Mouse (Mus musculus): Measurements from ENCODE around the gene Leng9. TPM values are rescaled to one million over a fixed set of nuclear protein-coding genes. Genes with fewer than 3 reads are reported as not detected.
"Not testable (repeated sequence)": the region's sequence is repeated elsewhere in the genome, so short reads cannot be mapped to it uniquely, and the experiment has no call there.

The Leng9 gene
- total RNA-seq (2021), result 1 to 10 TPM; 2.1 to 2.3 TPM
- long read RNA-seq, experiment 1, transcript Leng9-201 (1 exons, 2,460 nt), result major isoform, 6 of 6 reads
- long read RNA-seq, experiment 1, partial matches to known transcripts, result 0 of 6 reads
- long read RNA-seq, experiment 1, other reads (novel, unspliced or antisense), result 0 of 6 reads
- long read RNA-seq, experiment 2, partial matches to known transcripts, result 0 of 1 reads
- long read RNA-seq, experiment 2, other reads (novel, unspliced or antisense), result 0 of 1 reads

- no peak for DNase-seq
- intact Hi-C loops (cut with DNase I; ENCODE audit: low total_unique reads), result no loop called here
Measured at GRCm38 (mm10) chr7:4150059-4150541, at the start of gene Leng9. TSS of gene Leng9 (minus strand) at chr7:4150374.

- intact Hi-C loops (cut with DNase I; ENCODE audit: low total_unique reads), result no loop called here
- peak; percentile 21 for DNase-seq
Measured at GRCm38 (mm10) chr7:4178438-4178837, 28.3 kb upstream of the Leng9 start.

DNA sequence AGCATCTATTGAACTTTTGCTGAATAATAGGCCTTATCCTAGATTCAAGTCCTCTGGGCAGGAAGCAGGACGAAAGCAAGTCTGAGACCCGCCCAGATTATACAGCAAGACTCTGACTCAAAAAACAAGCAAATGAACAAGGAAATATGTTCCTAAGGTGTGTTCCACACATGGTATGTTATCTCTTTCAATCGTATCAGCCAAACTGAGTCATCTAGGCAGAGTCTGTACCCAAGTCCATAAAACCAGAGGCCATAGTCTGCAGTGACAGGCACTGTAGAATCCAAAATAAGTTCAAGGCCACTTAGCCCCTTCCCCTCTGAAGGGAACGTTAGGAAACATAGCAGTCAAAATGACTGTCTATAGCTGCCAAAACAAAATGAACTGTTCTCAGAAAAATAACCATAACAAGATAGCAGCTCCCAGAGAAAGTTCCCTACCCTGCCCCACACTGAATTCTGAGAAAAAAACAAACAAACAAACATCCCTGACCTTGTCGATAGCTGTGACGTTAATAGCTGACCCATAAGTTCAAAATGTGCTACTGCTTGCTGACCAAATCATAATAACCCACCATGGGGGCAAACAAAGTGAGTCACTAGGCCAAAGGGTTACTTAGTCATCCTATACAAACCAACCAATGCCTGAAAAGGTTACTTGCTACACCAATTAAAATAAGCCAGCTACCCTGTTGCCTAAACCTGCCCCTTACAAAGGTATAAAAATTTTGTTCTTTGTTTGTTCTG is 20.2 kb upstream of the Leng9 start:
- no peak for DNase-seq
- intact Hi-C loops (cut with DNase I; ENCODE audit: low total_unique reads), result no loop called here

DNA sequence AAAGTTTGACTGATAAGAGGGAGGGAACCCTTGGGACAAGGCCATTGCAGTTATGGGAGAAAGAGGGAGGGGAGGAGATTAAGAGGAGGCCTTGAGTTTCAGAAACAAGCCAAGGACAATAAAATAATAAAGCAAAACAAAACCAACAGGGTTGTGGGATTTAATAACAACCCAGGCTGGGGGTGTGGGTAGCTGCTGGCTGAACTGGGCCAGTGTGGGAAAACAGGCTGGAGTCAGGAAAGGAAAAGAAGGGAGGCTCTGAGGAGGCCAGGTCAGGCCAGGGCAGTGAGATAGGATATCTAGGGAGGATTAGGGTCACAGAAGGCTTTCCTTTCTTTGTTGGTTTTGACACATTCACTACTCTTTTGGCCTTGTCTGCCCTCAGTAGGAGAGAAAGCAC is 16.9 kb upstream of the Leng9 start:
- intact Hi-C loops (cut with DNase I; ENCODE audit: low total_unique reads), result no loop called here
- no peak for DNase-seq

DNA sequence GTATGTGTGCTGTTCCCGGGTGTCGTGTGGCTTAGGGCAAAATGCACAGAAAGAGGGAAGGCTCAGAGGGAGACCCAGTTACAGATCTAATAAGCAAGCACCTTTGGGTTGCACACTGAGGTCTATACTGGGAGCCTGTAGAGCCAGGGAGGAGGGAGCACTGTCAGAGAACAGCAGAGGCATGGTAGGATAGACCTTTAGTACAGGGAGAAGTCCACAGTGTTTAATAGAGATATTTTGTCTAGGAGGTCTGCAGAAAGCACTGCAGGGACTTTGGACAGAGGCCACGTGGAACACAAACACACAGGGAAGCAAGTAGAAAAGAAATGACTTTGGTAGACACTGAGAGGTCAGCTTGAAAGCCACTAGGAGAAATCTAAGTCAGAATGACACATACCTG is 15.1 kb upstream of the Leng9 start:
- DNase-seq, result no peak
- intact Hi-C loops (cut with DNase I; ENCODE audit: low total_unique reads), result no loop called here

GRCm38 (mm10) chr7:4164090-4164910 is 14.1 kb upstream of the Leng9 start, which contains the start of gene Cdc42ep5:
TSS of gene Cdc42ep5 (minus strand) at chr7:4164860.
- peak; percentile 77 for DNase-seq
- intact Hi-C loops (cut with DNase I; ENCODE audit: low total_unique reads), result no loop called here

DNA sequence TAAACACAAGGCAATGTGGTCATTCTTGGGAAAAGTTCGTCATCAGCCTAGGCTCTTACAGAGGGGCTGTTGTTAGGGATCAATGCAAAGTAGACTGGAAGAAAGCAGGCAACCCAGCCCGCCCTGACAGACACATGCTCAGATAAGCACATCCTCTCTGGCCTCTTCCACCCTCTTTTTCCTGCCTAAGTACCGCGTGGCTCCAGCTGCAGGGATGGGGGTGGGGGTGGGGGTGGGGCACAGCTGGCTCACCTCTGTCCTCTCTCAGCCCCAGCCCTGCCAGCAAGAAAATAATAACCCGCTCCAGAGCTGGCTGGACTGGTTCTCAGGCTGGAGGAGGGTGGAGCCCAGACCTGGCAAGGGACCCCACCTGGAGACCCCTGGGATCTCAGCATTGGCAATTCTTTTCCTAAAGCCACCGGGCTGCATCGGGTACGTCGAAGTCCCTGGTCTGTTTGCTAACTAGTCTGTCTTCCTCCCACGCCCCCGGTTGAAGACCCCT is 13.4 kb upstream of the Leng9 start:
- intact Hi-C loops (cut with DNase I; ENCODE audit: low total_unique reads), result no loop called here
- no peak for DNase-seq

DNA sequence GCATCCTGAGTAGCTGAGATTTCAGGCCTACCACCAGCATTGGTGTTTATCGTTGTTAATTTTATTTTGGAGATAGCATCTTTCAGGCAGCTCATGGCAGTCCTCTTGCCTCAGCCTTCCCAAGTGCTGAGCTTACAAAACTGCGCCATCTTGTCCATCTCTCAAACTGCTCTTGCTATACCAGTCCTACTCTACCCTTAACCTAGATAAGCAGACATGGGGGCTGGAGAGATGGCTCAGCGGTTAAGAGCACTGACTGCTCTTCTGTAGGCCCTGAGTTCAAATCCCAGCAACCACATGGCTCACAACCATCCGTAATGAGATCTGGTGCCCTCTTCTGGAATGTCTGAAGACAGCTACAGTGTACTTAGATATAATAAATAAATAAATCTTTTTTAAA is 11.4 kb upstream of the Leng9 start:
- DNase-seq; intact Hi-C loops (cut with DNase I; ENCODE audit: low total_unique reads): not testable (repeated sequence)

DNA sequence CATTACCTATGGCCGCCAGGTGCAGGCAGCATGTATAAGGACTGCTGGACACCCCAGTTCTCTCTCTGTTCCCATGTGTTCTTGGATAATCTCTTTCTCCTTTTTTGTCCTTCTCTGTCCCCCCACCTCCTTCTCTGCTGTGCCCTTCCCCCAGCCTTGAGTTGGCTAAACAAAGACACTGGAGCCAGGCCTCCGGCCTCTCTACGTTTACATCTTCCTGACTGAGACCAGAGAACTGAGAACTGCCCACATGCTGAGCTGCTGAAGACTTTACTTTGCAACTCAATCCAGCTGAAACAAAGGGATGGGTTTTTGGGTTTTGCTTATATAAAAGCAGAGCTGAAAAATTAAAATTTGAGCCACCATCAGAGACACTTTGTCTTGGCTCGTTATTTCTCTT is 4.8 kb upstream of the Leng9 start:
- DNase-seq, result no peak
- intact Hi-C loops (cut with DNase I; ENCODE audit: low total_unique reads), result no loop called here

DNA sequence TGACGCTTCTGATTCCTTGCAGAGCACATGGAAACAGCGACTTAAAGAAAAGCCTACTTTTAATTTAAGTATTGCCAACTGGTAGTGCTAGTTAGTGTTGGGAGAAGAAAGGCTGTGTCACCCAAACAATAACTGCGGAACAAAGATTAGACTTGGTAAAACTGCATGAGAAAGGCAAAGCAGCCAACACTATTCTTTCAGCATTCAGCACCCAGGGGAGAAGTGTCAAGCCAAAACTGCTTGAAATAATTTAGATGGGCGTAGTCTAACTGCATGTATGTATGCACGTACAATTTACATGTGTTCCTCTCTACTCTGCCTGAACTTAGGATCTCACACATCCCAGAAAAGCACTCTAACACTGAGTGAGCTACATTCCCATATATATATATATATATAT is 4.2 kb upstream of the Leng9 start:
- intact Hi-C loops (cut with DNase I; ENCODE audit: low total_unique reads), result no loop called here

DNA sequence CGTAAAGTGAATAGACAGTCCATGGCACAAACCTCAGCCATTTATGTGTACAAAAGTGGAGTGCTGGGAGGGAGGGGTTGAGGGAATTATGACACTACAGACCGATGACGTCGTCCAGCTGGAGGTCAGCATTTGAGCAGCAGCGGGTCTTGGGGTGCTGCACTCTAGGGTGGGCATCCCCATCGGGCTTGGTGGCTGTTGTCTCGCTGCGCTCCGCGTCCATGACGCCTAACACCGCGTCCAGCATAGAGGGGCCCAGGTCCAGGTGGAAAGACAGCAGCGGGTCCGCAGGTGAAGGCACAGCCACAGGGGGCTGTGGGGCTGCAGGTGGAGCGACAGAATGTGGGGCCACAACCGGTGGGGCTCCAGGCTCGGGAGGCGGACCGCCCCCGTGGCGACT is 1.1 kb upstream of the Leng9 start:
- intact Hi-C loops (cut with DNase I; ENCODE audit: low total_unique reads), result no loop called here
- no peak for DNase-seq

More for the DNA sequence above, 4.2 kb upstream of the Leng9 start:
- DNase-seq, result no peak

DNA sequence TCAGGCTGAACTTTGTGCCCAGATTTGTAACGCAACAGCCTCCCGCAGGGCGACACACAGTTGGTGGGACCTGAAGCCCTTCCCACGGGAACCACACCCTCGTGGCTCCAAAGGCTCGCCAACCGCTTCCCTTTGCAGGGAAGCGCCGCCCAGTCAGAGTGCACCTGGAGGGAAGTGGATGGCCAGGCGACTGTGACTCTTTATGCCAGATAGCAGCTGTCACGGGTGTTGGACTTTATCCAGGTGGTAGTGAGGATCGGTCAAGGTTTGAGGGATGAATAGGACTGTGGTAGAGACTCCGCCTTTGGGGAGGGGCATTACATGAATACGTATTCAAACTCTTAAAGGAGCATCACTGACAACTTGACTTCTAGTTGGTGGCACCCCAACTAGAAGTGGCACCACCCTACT is 642 bp upstream of the Leng9 start:
- intact Hi-C loops (cut with DNase I; ENCODE audit: low total_unique reads), result no loop called here
- no peak for DNase-seq

- intact Hi-C loops (cut with DNase I; ENCODE audit: low total_unique reads), result no loop called here
- peak; percentile 78 for DNase-seq
Measured at GRCm38 (mm10) chr7:4149209-4150054, 742 bp downstream of the Leng9 start.

DNA sequence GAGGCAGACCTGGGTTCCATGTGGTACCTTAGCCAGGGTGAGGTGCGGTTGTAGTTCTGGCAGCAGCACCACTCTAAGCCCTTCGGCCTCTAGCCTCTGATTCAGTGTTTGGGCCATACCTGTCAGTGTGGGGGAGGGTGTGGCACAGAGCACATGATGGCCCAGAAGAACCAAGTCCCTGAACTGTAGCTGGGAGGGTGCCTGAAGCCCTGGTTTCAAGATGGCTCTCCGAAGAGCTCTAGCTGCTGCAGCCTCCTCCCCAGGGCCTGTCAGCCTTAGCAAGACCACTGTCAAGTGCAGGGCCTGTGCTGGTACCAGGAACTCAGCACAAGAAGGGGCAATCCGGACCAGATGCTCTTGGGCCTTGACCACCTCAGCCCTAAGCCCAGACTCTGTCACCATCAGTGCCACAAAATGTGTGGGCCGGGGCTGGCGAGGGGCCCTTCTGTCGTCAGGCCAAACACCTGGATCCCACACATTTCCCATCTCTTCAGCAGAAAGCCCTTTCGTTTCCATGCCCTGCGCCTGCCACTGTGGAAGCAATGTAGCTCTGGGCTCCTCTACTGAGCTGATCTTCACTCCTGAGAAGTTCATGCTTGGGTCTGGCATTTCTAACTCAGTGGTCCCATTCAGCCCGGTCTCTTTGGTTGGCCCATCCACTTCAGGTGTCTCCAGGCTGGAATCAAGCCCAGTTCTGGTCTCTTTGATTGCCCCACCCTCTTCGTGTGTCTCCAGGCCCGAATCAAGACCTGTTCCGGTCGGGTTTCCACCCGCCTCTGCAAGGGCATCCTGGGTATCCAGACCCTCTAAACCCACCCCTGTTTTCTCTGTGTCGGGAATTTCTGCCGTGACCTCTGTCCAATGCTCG is 1.6 kb downstream of the Leng9 start:
- intact Hi-C loops (cut with DNase I; ENCODE audit: low total_unique reads), result no loop called here
- DNase-seq, result peak; percentile 28

DNA sequence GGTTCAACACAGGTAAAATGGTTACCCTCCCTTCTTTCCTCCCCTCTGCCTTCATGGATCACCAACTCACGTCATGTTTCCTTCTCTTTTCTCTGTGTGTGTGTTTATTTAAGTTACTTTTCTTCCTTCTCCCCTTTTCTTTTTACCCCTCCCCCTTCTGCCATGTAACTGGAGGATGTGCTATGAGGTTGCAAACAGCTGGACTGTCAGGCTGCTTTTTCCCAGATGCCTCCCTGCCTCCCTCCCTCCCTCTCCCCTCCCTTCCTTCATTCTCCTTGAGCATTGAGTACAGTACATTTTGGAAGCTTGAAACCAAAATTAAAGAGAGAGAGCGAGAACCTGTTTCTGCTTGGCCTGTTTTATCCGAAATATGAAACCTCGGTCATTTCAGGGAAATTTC is 2.3 kb downstream of the Leng9 start:
- DNase-seq, result no peak
- intact Hi-C loops (cut with DNase I; ENCODE audit: low total_unique reads), result no loop called here

GRCm38 (mm10) chr7:4147371-4147770 is 2.8 kb downstream of the Leng9 start:
- intact Hi-C loops (cut with DNase I; ENCODE audit: low total_unique reads), result no loop called here
- DNase-seq, result no peak

GRCm38 (mm10) chr7:4146241-4147180 is 3.7 kb downstream of the Leng9 start:
- intact Hi-C loops (cut with DNase I; ENCODE audit: low total_unique reads), result no loop called here
- no peak for DNase-seq

All from gastrocnemius, postnatal 14 days (tissue).